Mouse (Mus musculus): ENCODE measurements at regions not wholly inside any gene's neighbourhood (a gene's known extent, or its start where the extent isn't known, plus 50 kb on each side); places are given as distances from the start of the nearest gene placed in this dataset.
A peak's percentile ranks its signal among the peaks of the same experiment; 100 is the strongest.

GRCm38 (mm10) chr9:15175866-15176265 lies 63.0 kb upstream of the Vstm5 start:
- Histone ChIP-seq H3K27ac (replicated peaks) (no peak overlapping the region), H3K27me3 (ENCODE audit: control insufficient read depth, insufficient read depth, low read length) (no peaks in the 10 kb centered on the region), H3K36me3 (ENCODE audit: control insufficient read depth, insufficient read depth, low read length) (no peaks in the 10 kb centered on the region), H3K9me3 (ENCODE audit: control insufficient read depth, low read length) (no peaks in the 10 kb centered on the region), H3K4me2 (replicated peaks; ENCODE audit: low read depth) (no peak overlapping the region), H3K9ac (ENCODE audit: low read length) (no peak overlapping the region), H3K4me3 (ENCODE audit: low read depth, low read length) (no peak overlapping the region), H3K4me1 (replicated peaks; ENCODE audit: control insufficient read depth, insufficient read depth) (no peaks in the 10 kb centered on the region)
- WGBS = 89% methylated on average over 1 of the region's 1 CpGs
- ATAC-seq (ENCODE audit: low FRiP score, low TSS enrichment) (no peak), DNase-seq (ENCODE audit: low spot score) (no peak)
- TF ChIP-seq CTCF (IDR thresholded peaks at IDR 0.05; ENCODE audit: low read depth) = no peak
- no peak for TF ChIP-seq EP300 (optimal IDR thresholded peaks at IDR 0.05)

GRCm38 (mm10) chr9:15175412-15175811 lies 63.4 kb upstream of the Vstm5 start:
- H3K27ac ChIP-seq (replicated peaks) = no peak overlapping the region
- DNase-seq (ENCODE audit: low spot score) (no peak), ATAC-seq (ENCODE audit: low FRiP score, low TSS enrichment) (no peak)
- TF ChIP-seq EP300 (optimal IDR thresholded peaks at IDR 0.05) (no peak), CTCF (IDR thresholded peaks at IDR 0.05; ENCODE audit: low read depth) (no peak)
- H3K4me3 ChIP-seq (ENCODE audit: low read depth, low read length) = no peak overlapping the region
- no peak overlapping the region for H3K4me2 ChIP-seq (replicated peaks; ENCODE audit: low read depth)
- no peak overlapping the region for H3K9ac ChIP-seq (ENCODE audit: low read length)
- H3K36me3 ChIP-seq (ENCODE audit: control insufficient read depth, insufficient read depth, low read length) = no peaks in the 10 kb centered on the region
- WGBS = 90% methylated on average over 1 of the region's 1 CpGs
- H3K9me3 ChIP-seq (ENCODE audit: control insufficient read depth, low read length) = no peaks in the 10 kb centered on the region
- H3K27me3 ChIP-seq (ENCODE audit: control insufficient read depth, insufficient read depth, low read length) = no peaks in the 10 kb centered on the region
- no peaks in the 10 kb centered on the region for H3K4me1 ChIP-seq (replicated peaks; ENCODE audit: control insufficient read depth, insufficient read depth)

DNA sequence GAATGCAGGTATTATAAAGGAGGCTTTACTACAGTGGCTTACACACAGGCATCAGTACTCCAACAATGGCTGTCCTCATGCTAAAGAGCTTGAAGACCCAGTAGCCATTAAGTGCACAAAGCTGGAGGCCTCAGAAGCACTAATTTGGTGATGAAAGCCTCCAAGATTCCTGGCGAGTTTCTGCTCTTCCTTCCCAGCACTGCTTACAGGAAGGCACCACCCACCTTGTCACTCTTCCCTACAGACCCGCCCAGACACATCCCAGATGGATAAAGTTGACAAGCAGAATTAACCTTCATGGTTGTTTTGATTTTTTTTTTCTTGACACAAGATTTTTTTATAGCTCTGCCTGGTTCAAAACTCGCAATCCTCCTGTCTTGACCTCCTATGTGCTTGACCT lies 59.0 kb upstream of the Hephl1 start:
- Histone ChIP-seq H3K4me3 (ENCODE audit: low read depth, low read length) (no peak overlapping the region), H3K9ac (ENCODE audit: low read length) (no peak overlapping the region), H3K36me3 (ENCODE audit: control insufficient read depth, insufficient read depth, low read length) (no peaks in the 10 kb centered on the region), H3K9me3 (ENCODE audit: control insufficient read depth, low read length) (no peaks in the 10 kb centered on the region), H3K27me3 (ENCODE audit: control insufficient read depth, insufficient read depth, low read length) (no peaks in the 10 kb centered on the region), H3K4me2 (replicated peaks; ENCODE audit: low read depth) (no peak overlapping the region), H3K4me1 (replicated peaks; ENCODE audit: control insufficient read depth, insufficient read depth) (no peaks in the 10 kb centered on the region), H3K27ac (replicated peaks) (no peak overlapping the region)
- ATAC-seq (ENCODE audit: low FRiP score, low TSS enrichment) (no peak), DNase-seq (ENCODE audit: low spot score) (no peak)
- WGBS = 26% methylated on average over 3 of the region's 3 CpGs
- TF ChIP-seq EP300 (optimal IDR thresholded peaks at IDR 0.05) = no peak
- no peak for TF ChIP-seq CTCF (IDR thresholded peaks at IDR 0.05; ENCODE audit: low read depth)

- ATAC-seq (ENCODE audit: low FRiP score, low TSS enrichment) (no peak), DNase-seq (ENCODE audit: low spot score) (no peak)
- 50% methylated on average over 1 of the region's 1 CpGs for WGBS
- no peak overlapping the region for H3K27ac ChIP-seq (replicated peaks)
- no peak overlapping the region for H3K4me2 ChIP-seq (replicated peaks; ENCODE audit: low read depth)
- H3K9ac ChIP-seq (ENCODE audit: low read length) = no peak overlapping the region
- no peak overlapping the region for H3K4me3 ChIP-seq (ENCODE audit: low read depth, low read length)
- H3K27me3 ChIP-seq (ENCODE audit: control insufficient read depth, insufficient read depth, low read length) = no peaks in the 10 kb centered on the region
- TF ChIP-seq CTCF (IDR thresholded peaks at IDR 0.05; ENCODE audit: low read depth) (peak; percentile 74), EP300 (optimal IDR thresholded peaks at IDR 0.05) (no peak)
- no peaks in the 10 kb centered on the region for H3K36me3 ChIP-seq (ENCODE audit: control insufficient read depth, insufficient read depth, low read length)
- no peaks in the 10 kb centered on the region for H3K4me1 ChIP-seq (replicated peaks; ENCODE audit: control insufficient read depth, insufficient read depth)
- no peaks in the 10 kb centered on the region for H3K9me3 ChIP-seq (ENCODE audit: control insufficient read depth, low read length)
Measured at GRCm38 (mm10) chr9:15169714-15170113, 57.8 kb upstream of the Hephl1 start.

DNA sequence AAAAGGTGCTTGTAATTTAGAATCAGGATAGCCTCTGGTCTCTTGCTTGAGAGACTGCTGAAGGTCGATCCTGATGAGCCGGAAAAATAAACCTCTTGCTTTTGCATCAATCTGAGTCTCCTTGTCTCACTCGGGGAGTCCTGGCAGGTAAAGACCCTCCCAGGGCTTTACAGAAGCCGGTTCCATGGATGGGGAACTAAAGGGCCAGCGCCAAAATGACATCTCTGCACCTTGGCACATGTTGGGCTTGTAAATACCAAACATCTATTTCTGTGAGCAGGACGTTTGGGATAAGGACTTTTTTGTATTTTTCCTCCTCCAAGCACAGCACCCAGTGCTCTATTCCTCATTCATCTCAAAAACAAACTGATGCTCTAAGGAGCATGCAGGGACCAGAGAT lies 57.1 kb upstream of the Hephl1 start:
- Histone ChIP-seq H3K4me1 (replicated peaks; ENCODE audit: control insufficient read depth, insufficient read depth) (no peaks in the 10 kb centered on the region), H3K9me3 (ENCODE audit: control insufficient read depth, low read length) (no peaks in the 10 kb centered on the region)

DNA sequence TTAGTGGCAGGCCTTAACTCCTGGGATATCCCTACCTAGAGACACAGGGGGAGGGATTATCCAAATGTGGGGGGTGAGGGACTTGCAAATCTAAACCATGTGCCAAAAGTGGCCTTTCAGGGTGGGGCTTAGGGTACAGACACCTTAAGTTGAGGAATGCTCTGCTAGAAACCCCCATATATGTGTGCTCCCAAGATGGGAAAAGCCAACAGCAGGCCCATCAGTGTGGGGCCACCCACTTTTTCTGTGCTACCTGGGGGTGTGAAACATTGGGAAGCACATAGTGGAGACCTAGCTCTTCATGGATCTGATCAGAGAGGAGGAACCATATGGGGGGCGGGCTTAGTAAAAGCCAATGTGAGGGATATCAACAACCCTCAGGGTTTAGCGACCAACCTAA lies 55.0 kb upstream of the Hephl1 start:
- no peak overlapping the region for H3K4me2 ChIP-seq (replicated peaks; ENCODE audit: low read depth)
- H3K27ac ChIP-seq (replicated peaks) = no peak overlapping the region
- no peak for ATAC-seq (ENCODE audit: low FRiP score, low TSS enrichment)
- H3K9me3 ChIP-seq (ENCODE audit: control insufficient read depth, low read length) = 0 out of 2 replicates have a peak, but pooled peaks cover 3% of the 10 kb centered on the region
- WGBS = 98% methylated on average over 2 of the region's 2 CpGs
- no peaks in the 10 kb centered on the region for H3K4me1 ChIP-seq (replicated peaks; ENCODE audit: control insufficient read depth, insufficient read depth)
- H3K4me3 ChIP-seq (ENCODE audit: low read depth, low read length) = no peak overlapping the region
- no peak for TF ChIP-seq EP300 (optimal IDR thresholded peaks at IDR 0.05)
- no peak for TF ChIP-seq CTCF (IDR thresholded peaks at IDR 0.05; ENCODE audit: low read depth)
- H3K9ac ChIP-seq (ENCODE audit: low read length) = no peak overlapping the region
- no peaks in the 10 kb centered on the region for H3K27me3 ChIP-seq (ENCODE audit: control insufficient read depth, insufficient read depth, low read length)
- H3K36me3 ChIP-seq (ENCODE audit: control insufficient read depth, insufficient read depth, low read length) = no peaks in the 10 kb centered on the region
- DNase-seq (ENCODE audit: low spot score) = no peak

More for the DNA sequence above, 57.1 kb upstream of the Hephl1 start:
- WGBS = 72% methylated on average over 6 of the region's 6 CpGs
- H3K4me2 ChIP-seq (replicated peaks; ENCODE audit: low read depth) = no peak overlapping the region
- no peak overlapping the region for H3K4me3 ChIP-seq (ENCODE audit: low read depth, low read length)
- no peak overlapping the region for H3K9ac ChIP-seq (ENCODE audit: low read length)
- no peaks in the 10 kb centered on the region for H3K27me3 ChIP-seq (ENCODE audit: control insufficient read depth, insufficient read depth, low read length)
- no peak overlapping the region for H3K27ac ChIP-seq (replicated peaks)
- DNase-seq (ENCODE audit: low spot score) (no peak), ATAC-seq (ENCODE audit: low FRiP score, low TSS enrichment) (no peak)
- no peaks in the 10 kb centered on the region for H3K36me3 ChIP-seq (ENCODE audit: control insufficient read depth, insufficient read depth, low read length)
- no peak for TF ChIP-seq EP300 (optimal IDR thresholded peaks at IDR 0.05)
- no peak for TF ChIP-seq CTCF (IDR thresholded peaks at IDR 0.05; ENCODE audit: low read depth)
